Mouse (Mus musculus): ENCODE data around the gene Cacna2d3.
A peak's percentile ranks its signal among the peaks of the same experiment; 100 is the strongest.

Gene Cacna2d3

GRCm38 (mm10) chr14:29228976-29229716 is 492.5 kb downstream of the Cacna2d3 start:
- peak; percentile 61 for DNase-seq

GRCm38 (mm10) chr14:29228471-29228870 is 493.2 kb downstream of the Cacna2d3 start:
- DNase-seq, result peak; percentile 74

- peak; percentile 31 for DNase-seq
Observed at GRCm38 (mm10) chr14:29227959-29228358, 493.7 kb downstream of the Cacna2d3 start.

- peak; percentile 39 for DNase-seq
Observed at GRCm38 (mm10) chr14:29225754-29226365, 495.8 kb downstream of the Cacna2d3 start.

GRCm38 (mm10) chr14:29223012-29223411 is 498.7 kb downstream of the Cacna2d3 start:
- DNase-seq, result peak; percentile 43

GRCm38 (mm10) chr14:29222191-29222882 is 499.3 kb downstream of the Cacna2d3 start:
- peak; percentile 51 for DNase-seq

GRCm38 (mm10) chr14:29216106-29216505 is 505.6 kb downstream of the Cacna2d3 start:
- no peak for DNase-seq

GRCm38 (mm10) chr14:29204967-29205268 is 516.7 kb downstream of the Cacna2d3 start:
- no peak for DNase-seq

- DNase-seq, result no peak
Observed at GRCm38 (mm10) chr14:29204236-29204966, 517.3 kb downstream of the Cacna2d3 start.

- no peak for DNase-seq
Observed at GRCm38 (mm10) chr14:29196171-29196570, 525.5 kb downstream of the Cacna2d3 start.

- no peak for DNase-seq
Observed at GRCm38 (mm10) chr14:29191426-29191825, 530.2 kb downstream of the Cacna2d3 start.

- DNase-seq, result peak; percentile 42
Observed at GRCm38 (mm10) chr14:29183730-29184129, 537.9 kb downstream of the Cacna2d3 start.

GRCm38 (mm10) chr14:29179397-29179888 is 542.2 kb downstream of the Cacna2d3 start:
- no peak for DNase-seq

GRCm38 (mm10) chr14:29178695-29179396 is 542.8 kb downstream of the Cacna2d3 start:
- DNase-seq, result peak; percentile 87

- peak; percentile 12 for DNase-seq
Observed at GRCm38 (mm10) chr14:29174762-29175161, 546.9 kb downstream of the Cacna2d3 start.

GRCm38 (mm10) chr14:29172207-29172606 is 549.5 kb downstream of the Cacna2d3 start:
- no peak for DNase-seq

GRCm38 (mm10) chr14:29164653-29165030 is 557.0 kb downstream of the Cacna2d3 start:
- peak; percentile 58 for DNase-seq

GRCm38 (mm10) chr14:29163998-29164652 is 557.5 kb downstream of the Cacna2d3 start:
- peak; percentile 49 for DNase-seq

GRCm38 (mm10) chr14:29159803-29160202 is 561.9 kb downstream of the Cacna2d3 start:
- DNase-seq, result peak; percentile 44

GRCm38 (mm10) chr14:29157096-29157495 is 564.6 kb downstream of the Cacna2d3 start:
- peak; percentile 85 for DNase-seq

GRCm38 (mm10) chr14:29144184-29144583 is 577.5 kb downstream of the Cacna2d3 start:
- peak; percentile 30 for DNase-seq

GRCm38 (mm10) chr14:29137614-29138013 is 584.0 kb downstream of the Cacna2d3 start:
- peak; percentile 88 for DNase-seq
